Mouse (Mus musculus): Measurements from ENCODE around the gene Pmp22.

DNA sequence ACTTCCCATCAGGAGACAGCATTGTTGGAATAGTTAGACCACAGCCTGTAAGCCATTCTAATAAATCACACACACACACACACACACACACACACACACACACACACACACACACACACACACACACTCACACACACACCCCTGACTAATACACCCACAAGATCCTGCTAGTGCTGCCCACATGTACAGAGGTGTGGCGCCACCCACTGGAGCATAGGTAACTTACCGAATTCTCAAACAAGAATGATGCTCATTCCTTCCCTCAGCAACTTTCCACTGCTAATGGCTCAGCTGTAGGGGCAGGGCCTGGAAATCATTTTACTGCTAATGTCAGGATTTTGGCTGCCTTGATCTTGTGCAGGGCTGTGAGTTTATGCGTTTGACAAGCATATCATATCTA lies 46.5 kb downstream of the Pmp22 start:
- TF ChIP-seq CHD2 (IDR thresholded peaks at IDR 0.05; ENCODE audit: low read length), result no peak
- no peak for TF ChIP-seq POLR2A (IDR thresholded peaks at IDR 0.05; ENCODE audit: control insufficient read depth in 1 of 2, insufficient read depth in 1 of 2, low read depth in 1 of 2, low read length in 2 of 2, poor library complexity in 1 of 2)
- no peak for TF ChIP-seq TBP (IDR thresholded peaks at IDR 0.05; ENCODE audit: low read depth, low read length)
- no peak for TF ChIP-seq MXI1 (IDR thresholded peaks at IDR 0.05; ENCODE audit: low read depth, low read length)
- TF ChIP-seq TAL1 (IDR thresholded peaks at IDR 0.05; ENCODE audit: low read length), result no peak
- TF ChIP-seq MYB (IDR thresholded peaks at IDR 0.05; ENCODE audit: low read depth, low read length), result no peak
- 0 out of 6 replicates have a peak, but pooled peaks of 1 of the 3 experiments have one; percentile 8 for TF ChIP-seq CTCF (IDR thresholded peaks at IDR 0.05 in 2 of 3, conservative IDR thresholded peaks at IDR 0.05 in 1 of 3; ENCODE audit: control insufficient read depth in 1 of 3, insufficient read depth in 1 of 3, low read depth in 2 of 3, low read length in 3 of 3, poor library complexity in 1 of 3, severe bottlenecking in 1 of 3)
- TF ChIP-seq GATA1 (IDR thresholded peaks at IDR 0.05; ENCODE audit: low read depth, low read length), result no peak
- TF ChIP-seq KAT2A (conservative IDR thresholded peaks at IDR 0.05; ENCODE audit: low read depth, low read length), result no peak
- TF ChIP-seq UBTF (IDR thresholded peaks at IDR 0.05; ENCODE audit: borderline replicate concordance, insufficient read depth, low read depth, low read length), result no peak
